Comparison of ENCODE assay signal across 12 mouse cellular contexts in genomic region chr4:32243458-32243857, GRCm38 (mm10). TPM values are rescaled to one million over a fixed set of nuclear protein-coding genes. Genes with fewer than 3 reads are reported as not detected.
DNase-seq lines count a peak whose midpoint lies in the region; ATAC-seq lines count a peak whose summit lies in the region.
"Had no signal": no experiment of that assay in that cellular context is flagged by ENCODE, and none has a peak within 500 bp of the region (broad histone marks: within the 10 kb centered on the region; RNA-seq: fewer than 3 reads in every experiment).

No protein-coding gene starts in this region.

- no peaks in the 10 kb centered on the region for H3K9me3 ChIP-seq in embryonic facial prominence, embryonic 11.5 days (replicated peaks; ENCODE audit: control insufficient read depth, low read length)
- no peaks in the 10 kb centered on the region for H3K9me3 ChIP-seq in limb, embryonic 10.5 days (replicated peaks)
- H3K9me3 ChIP-seq: hindbrain, embryonic 15.5 days had no signal

- intact Hi-C loops in heart, postnatal 36 days (cut with DNase I): loop anchor here (10.0 kb wide), 1 partner anchor 269 kb away; no protein-coding TSS in a partner anchor

- H3K27ac ChIP-seq in embryonic facial prominence, embryonic 11.5 days (replicated peaks; ENCODE audit: low read depth, low read length): no peak overlapping the region
- H3K27ac ChIP-seq in limb, embryonic 10.5 days: peak overlapping the region; percentile 68
- H3K27ac ChIP-seq: stomach, postnatal 0 days had no signal

- no peak overlapping the region for H3K4me2 ChIP-seq in embryonic facial prominence, embryonic 11.5 days (ENCODE audit: low read depth, low read length)

- 18% methylated on average over 10 of the region's 10 CpGs for WGBS in embryonic facial prominence, embryonic 11.5 days
- WGBS in limb, embryonic 10.5 days: 33% methylated on average over 10 of the region's 10 CpGs

- H3K27me3 ChIP-seq in embryonic facial prominence, embryonic 11.5 days (ENCODE audit: control insufficient read depth, insufficient read depth, low read length): no peaks in the 10 kb centered on the region
- no peaks in the 10 kb centered on the region for H3K27me3 ChIP-seq in limb, embryonic 10.5 days (ENCODE audit: low read depth, poor library complexity, severe bottlenecking)
- H3K27me3 ChIP-seq: hindbrain, embryonic 15.5 days had no signal

- DNase-seq in heart, postnatal 4 days: peak; percentile 27
- DNase-seq in heart, postnatal 36 days: no peak
- DNase-seq in embryonic facial prominence, embryonic 11.5 days (ENCODE audit: low spot score): peak; percentile 61
- no peak for DNase-seq in limb, embryonic 10.5 days (ENCODE audit: low spot score)
- peak; percentile 50 for DNase-seq in neural tube, embryonic 10.5 days (ENCODE audit: extremely low spot score, low spot score)
- DNase-seq in thymus, postnatal 14 days: no peak
- no peak for DNase-seq in spleen, postnatal 10 days (ENCODE audit: low spot score in 2 of 2)
- DNase-seq in gastrocnemius, postnatal 25 days: no peak
- DNase-seq: layer of hippocampus, adult 9-11 months had no signal

- no peak for ATAC-seq in embryonic facial prominence, embryonic 11.5 days (replicated peaks; ENCODE audit: insufficient number of reproducible peaks, low FRiP score, low TSS enrichment, low read depth)
- ATAC-seq: CD4-positive, CD25-positive, alpha-beta regulatory T cell, adult 4 months had no signal

- H3K4me3 ChIP-seq in embryonic facial prominence, embryonic 11.5 days (ENCODE audit: low read depth, low read length): no peak overlapping the region
- 0 out of 2 replicates have a peak overlapping the region, but pooled peaks have one; percentile 1 for H3K4me3 ChIP-seq in limb, embryonic 10.5 days
- H3K4me3 ChIP-seq: hindbrain, embryonic 15.5 days had no signal

- no peak overlapping the region for H3K9ac ChIP-seq in embryonic facial prominence, embryonic 11.5 days (replicated peaks; ENCODE audit: low read length)
- H3K9ac ChIP-seq: hindbrain, embryonic 15.5 days had no signal

- no peaks in the 10 kb centered on the region for H3K36me3 ChIP-seq in embryonic facial prominence, embryonic 11.5 days (replicated peaks; ENCODE audit: control insufficient read depth, insufficient read depth, low read depth, low read length)
- H3K36me3 ChIP-seq in limb, embryonic 10.5 days: peaks cover 17% of the 10 kb centered on the region
- H3K36me3 ChIP-seq: hindbrain, embryonic 15.5 days had no signal

- peaks cover 14% of the 10 kb centered on the region for H3K4me1 ChIP-seq in embryonic facial prominence, embryonic 11.5 days (ENCODE audit: control insufficient read depth, insufficient read depth, low read length)
- peaks cover 86% of the 10 kb centered on the region for H3K4me1 ChIP-seq in limb, embryonic 10.5 days

RNA-seq across cellular contexts. Expression of gene Bach2, which starts 4.9 kb away (rescaled TPM):
- total RNA-seq in heart, postnatal 4 days (2021): 10 to 100 TPM; 23.9 to 24.5 TPM
- total RNA-seq in heart, postnatal 36 days (2021): 1 to 10 TPM; 5.4 to 6.4 TPM
- 11.0 and 11.5 TPM in 2 replicates for polyA plus RNA-seq in embryonic facial prominence, embryonic 11.5 days (2014; fragmentation: Nextera tagmentation; extraction: Ambion mirVana)
- 23.0 and 23.5 TPM in 2 replicates for polyA plus RNA-seq in limb, embryonic 10.5 days (2016; fragmentation: Nextera tagmentation; extraction: Ambion mirVana)
- 1 to 10 TPM; 2.9 to 3.0 TPM for total RNA-seq in gastrocnemius, postnatal 25 days (2021)

Comparison
In these comparisons a context has a peak if more than half of its experiments do, and no peak if none do; other contexts are left out.
1. DNase-seq: peak in heart, postnatal 4 days (single experiment), embryonic facial prominence, embryonic 11.5 days (single experiment) and neural tube, embryonic 10.5 days (single experiment); none in heart, postnatal 36 days (0 of 2), limb, embryonic 10.5 days (single experiment), thymus, postnatal 14 days (single experiment), spleen, postnatal 10 days (0 of 2) and gastrocnemius, postnatal 25 days (single experiment).